Comparison of ENCODE assay signal across 12 mouse cellular contexts in genomic region chr9:14846428-14846827, GRCm38 (mm10). TPM values are rescaled to one million over a fixed set of nuclear protein-coding genes. Genes with fewer than 3 reads are reported as not detected.
DNase-seq lines count a peak whose midpoint lies in the region; ATAC-seq and TF ChIP-seq lines count a peak whose summit lies in the region.
"Had no signal": no experiment of that assay in that cellular context is flagged by ENCODE, and none has a peak within 500 bp of the region (broad histone marks: within the 10 kb centered on the region; RNA-seq: fewer than 3 reads in every experiment).

No protein-coding gene starts in this region.

- no peak for ATAC-seq in intestine, postnatal 0 days
- ATAC-seq in intestine, embryonic 15.5 days, result no peak
- peak; percentile 48; the same call in 1 of the 2 replicates for ATAC-seq in megakaryocyte, adult 5-6 weeks (ENCODE audit: poor library complexity, severe bottlenecking)

- no peak overlapping the region for H3K4me2 ChIP-seq in intestine, postnatal 0 days (replicated peaks; ENCODE audit: low read depth)
- H3K4me2 ChIP-seq in intestine, embryonic 15.5 days (replicated peaks), result no peak overlapping the region
- H3K4me2 ChIP-seq: hindbrain, embryonic 14.5 days had no signal

- no peaks in the 10 kb centered on the region for H3K36me3 ChIP-seq in intestine, postnatal 0 days (ENCODE audit: control insufficient read depth, insufficient read depth)
- H3K36me3 ChIP-seq in intestine, embryonic 15.5 days, result no peaks in the 10 kb centered on the region

- no peaks in the 10 kb centered on the region for H3K4me1 ChIP-seq in intestine, postnatal 0 days (replicated peaks; ENCODE audit: control insufficient read depth, insufficient read depth, low read length)
- no peaks in the 10 kb centered on the region for H3K4me1 ChIP-seq in intestine, embryonic 15.5 days (replicated peaks)

- intact Hi-C loops in left cerebral cortex, postnatal 4 days (cut with DNase I), result no loop called here

- no peak overlapping the region for H3K27ac ChIP-seq in intestine, postnatal 0 days (ENCODE audit: low read depth, low read length)
- H3K27ac ChIP-seq in intestine, embryonic 15.5 days, result no peak overlapping the region
- H3K27ac ChIP-seq: hindbrain, embryonic 14.5 days had no signal

- H3K4me3 ChIP-seq in intestine, postnatal 0 days (ENCODE audit: low read depth, low read length), result no peak overlapping the region
- no peak overlapping the region for H3K4me3 ChIP-seq in intestine, embryonic 15.5 days (replicated peaks)

- H3K9me3 ChIP-seq in intestine, postnatal 0 days (ENCODE audit: control insufficient read depth), result 0 out of 2 replicates have a peak, but pooled peaks cover 3% of the 10 kb centered on the region
- H3K9me3 ChIP-seq in intestine, embryonic 15.5 days, result no peaks in the 10 kb centered on the region

- DNase-seq in CD4-positive helper T cell, adult 2 months (ENCODE audit: low read depth, low spot score), result peak; percentile 43
- DNase-seq in WW6 (ENCODE audit: low read depth, low spot score), result peak; percentile 47
- DNase-seq in cerebellum, adult 11 months, result no peak
- no peak for DNase-seq in left cerebral cortex, postnatal 4 days
- DNase-seq in kidney, postnatal 10 days, result no peak
- DNase-seq: adrenal gland, postnatal 25 days had no signal

- H3K9ac ChIP-seq in intestine, postnatal 0 days (ENCODE audit: low read depth, low read length), result no peak overlapping the region
- H3K9ac ChIP-seq in intestine, embryonic 15.5 days, result no peak overlapping the region
- H3K9ac ChIP-seq: hindbrain, embryonic 14.5 days had no signal

- H3K27me3 ChIP-seq in intestine, postnatal 0 days (replicated peaks; ENCODE audit: control insufficient read depth, insufficient read depth, low read length), result no peaks in the 10 kb centered on the region
- H3K27me3 ChIP-seq in intestine, embryonic 15.5 days (replicated peaks), result no peaks in the 10 kb centered on the region

- 57% methylated on average over 5 of the region's 5 CpGs for WGBS in intestine, postnatal 0 days
- WGBS in intestine, embryonic 15.5 days, result 46% methylated on average over 5 of the region's 5 CpGs

- TF ChIP-seq CTCF in intestine, postnatal 0 days (IDR thresholded peaks at IDR 0.05; ENCODE audit: low read depth), result peak; percentile 67

RNA-seq across cellular contexts. Expression of gene Gpr83, which starts 13.6 kb away (rescaled TPM):
- polyA plus RNA-seq in intestine, postnatal 0 days (2015; fragmentation: Nextera tagmentation; extraction: Ambion mirVana), result 0.22 and 0.35 TPM in 2 replicates
- polyA plus RNA-seq in intestine, embryonic 15.5 days (2015; fragmentation: Nextera tagmentation; extraction: Ambion mirVana), result 0.25 and 0.40 TPM in 2 replicates
- total RNA-seq in megakaryocyte, adult 5-6 weeks (2015), result not detected in 2 replicates
- total RNA-seq in megakaryocyte, adult 5-6 weeks (2017), result not detected in 2 replicates
- total RNA-seq in left cerebral cortex, postnatal 4 days (2021), result 1 to 10 TPM; 1.8 to 2.8 TPM
- total RNA-seq: adrenal gland, postnatal 25 days had no signal

RNA-seq across cellular contexts. Expression of gene Izumo1r, which starts 57.3 kb away (rescaled TPM):
- not detected in 2 replicates for polyA plus RNA-seq in intestine, postnatal 0 days (2015; fragmentation: Nextera tagmentation; extraction: Ambion mirVana)
- not detected in 2 replicates for polyA plus RNA-seq in intestine, embryonic 15.5 days (2015; fragmentation: Nextera tagmentation; extraction: Ambion mirVana)
- total RNA-seq in megakaryocyte, adult 5-6 weeks (2015), result 0.50 TPM in 1 of 2 replicates, not detected in the other
- total RNA-seq in megakaryocyte, adult 5-6 weeks (2017), result 0.48 and 0.77 TPM in 2 replicates
- not detected for total RNA-seq in left cerebral cortex, postnatal 4 days (2021)
- total RNA-seq: adrenal gland, postnatal 25 days had no signal
- polyA plus RNA-seq: hindbrain, embryonic 14.5 days; liver, embryonic 16.5 days; neural tube, embryonic 14.5 days had no signal

Comparison
In these comparisons a context has a peak if more than half of its experiments do, and no peak if none do; other contexts are left out.
1. DNase-seq: peak in CD4-positive helper T cell, adult 2 months (single experiment) and WW6 (single experiment); none in cerebellum, adult 11 months (single experiment), left cerebral cortex, postnatal 4 days (single experiment) and kidney, postnatal 10 days (single experiment).